Mouse (Mus musculus) adrenal gland, postnatal 36 days (tissue): Measurements from ENCODE around the gene Carmil1. TPM values are rescaled to one million over a fixed set of nuclear protein-coding genes. Genes with fewer than 3 reads are reported as not detected.

Experiments used
- total RNA-seq, 2 experiments: library from RNA; stranded (reverse); gene quantifications; 2 replicates each; pipeline ENCODE4 v1.2.3; 2021

Gene Carmil1
- total RNA-seq, 2 experiments from 2014 or later: 52.0 to 60.9 TPM

Other genes with a start within 250 kb of the Carmil1 start
- 1 to 10 TPM; 1.3 to 3.5 TPM for gene Cmah, start 46.6 kb upstream of the Carmil1 start, total RNA-seq